Mouse (Mus musculus) retina, postnatal 7 days (tissue): ENCODE data around the gene Tex9.
"Not testable (repeated sequence)": the region's sequence is repeated elsewhere in the genome, so short reads cannot be mapped to it uniquely, and the experiment has no call there.

Source experiments
- DNase-seq: peaks from one replicate; pipeline ENCODE4 v3.0.0-alpha.2; 2012; ENCODE audit warnings: low read depth, low spot score

The Tex9 gene

GRCm38 (mm10) chr9:72479276-72479675 is 12.7 kb downstream of the Tex9 start:
- DNase-seq = no peak

GRCm38 (mm10) chr9:72477306-72477705 is 14.7 kb downstream of the Tex9 start:
- no peak for DNase-seq

GRCm38 (mm10) chr9:72475511-72475910 is 16.5 kb downstream of the Tex9 start:
- no peak for DNase-seq

- no peak for DNase-seq
Measured at GRCm38 (mm10) chr9:72469851-72470250, 22.2 kb downstream of the Tex9 start.

- DNase-seq = no peak
Measured at GRCm38 (mm10) chr9:72468616-72469015, 23.4 kb downstream of the Tex9 start.

- no peak for DNase-seq
Measured at GRCm38 (mm10) chr9:72467551-72468407, 24.2 kb downstream of the Tex9 start.

GRCm38 (mm10) chr9:72465754-72466181 is 26.2 kb downstream of the Tex9 start:
- DNase-seq = no peak

GRCm38 (mm10) chr9:72464806-72465205 is 27.2 kb downstream of the Tex9 start:
- DNase-seq = no peak

GRCm38 (mm10) chr9:72462427-72462826 is 29.6 kb downstream of the Tex9 start:
- no peak for DNase-seq

- no peak for DNase-seq
Measured at GRCm38 (mm10) chr9:72460767-72461166, 31.2 kb downstream of the Tex9 start.

- DNase-seq = no peak
Measured at GRCm38 (mm10) chr9:72459703-72460102, 32.3 kb downstream of the Tex9 start.

- peak; percentile 41 for DNase-seq
Measured at GRCm38 (mm10) chr9:72458233-72458632, 33.8 kb downstream of the Tex9 start.

- no peak for DNase-seq
Measured at GRCm38 (mm10) chr9:72456374-72456773, 35.6 kb downstream of the Tex9 start.

GRCm38 (mm10) chr9:72454281-72454680 is 37.7 kb downstream of the Tex9 start:
- not testable (repeated sequence) for DNase-seq

GRCm38 (mm10) chr9:72451111-72451510 is 40.9 kb downstream of the Tex9 start:
- DNase-seq = no peak

GRCm38 (mm10) chr9:72450363-72450762 is 41.6 kb downstream of the Tex9 start:
- no peak for DNase-seq

- DNase-seq = no peak
Measured at GRCm38 (mm10) chr9:72449841-72450240, 42.2 kb downstream of the Tex9 start.

- no peak for DNase-seq
Measured at GRCm38 (mm10) chr9:72449367-72449766, 42.6 kb downstream of the Tex9 start.

GRCm38 (mm10) chr9:72448026-72448425 is 44.0 kb downstream of the Tex9 start:
- no peak for DNase-seq

- DNase-seq = no peak
Measured at GRCm38 (mm10) chr9:72441927-72442715, 49.9 kb downstream of the Tex9 start.

GRCm38 (mm10) chr9:72440948-72441926 is 50.8 kb downstream of the Tex9 start:
- DNase-seq = no peak
